Mouse (Mus musculus) erythroblast, embryonic 14.5 days (primary cell): ENCODE measurements around the gene Etfa.

Experiments
- GATA1 ChIP-seq: IDR thresholded peaks from 2 replicates; pipeline ENCODE4 v1.6.1; 2012; ENCODE audit warnings: low read length, inconsistent platforms, mixed read lengths
- TAL1 ChIP-seq: IDR thresholded peaks from 3 replicates; pipeline ENCODE4 v1.6.1; 2012; ENCODE audit warnings: low read length, inconsistent platforms, mixed read lengths

GRCm38 (mm10) chr9:55425271-55425810 lies 86.7 kb downstream of the Etfa start:
- no peak for TF ChIP-seq GATA1
- TF ChIP-seq TAL1, result no peak
